8 mouse cellular contexts compared by ENCODE assay signal in the genomic region with DNA sequence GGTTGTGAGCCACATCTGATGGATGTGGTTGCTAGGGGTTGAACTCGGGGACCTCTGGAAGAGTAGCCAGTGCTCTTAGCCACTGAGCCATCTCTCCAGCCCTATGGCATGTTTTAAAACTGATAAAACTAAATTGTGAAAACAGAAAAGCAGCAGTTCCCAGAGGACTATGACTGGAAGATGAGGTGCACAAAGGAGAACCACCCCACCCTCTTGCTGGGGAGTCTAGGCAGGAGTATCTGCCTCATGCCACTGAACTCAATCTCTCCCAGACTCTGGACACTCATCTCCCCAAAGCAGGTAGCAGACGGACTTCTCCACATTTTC. TPM values are rescaled to one million over a fixed set of nuclear protein-coding genes. Genes with fewer than 3 reads are reported as not detected.
A peak's percentile ranks its signal among the peaks of the same experiment; 100 is the strongest.
DNase-seq lines count a peak whose midpoint lies in the region; ATAC-seq and TF ChIP-seq lines count a peak whose summit lies in the region.

No protein-coding gene starts in this region.

- H3K27ac ChIP-seq in kidney, embryonic 14.5 days (ENCODE audit: low read depth, low read length) = peak overlapping the region; percentile 81
- peak overlapping the region; percentile 93 for H3K27ac ChIP-seq in MEL (ENCODE audit: control insufficient read depth, low read depth, low read length)
- peak overlapping the region; percentile 92 for H3K27ac ChIP-seq in embryonic facial prominence, embryonic 13.5 days
- H3K27ac ChIP-seq in liver, embryonic 12.5 days = peak overlapping the region; percentile 92

- no peak for TF ChIP-seq POLR2A in MEL (IDR thresholded peaks at IDR 0.05; ENCODE audit: control insufficient read depth in 1 of 2, insufficient read depth in 1 of 2, low read depth in 1 of 2, low read length in 2 of 2, poor library complexity in 1 of 2)

- peak; percentile 18; the same call in 1 of the 2 replicates for ATAC-seq in kidney, embryonic 14.5 days (ENCODE audit: low FRiP score, low TSS enrichment)
- ATAC-seq in embryonic facial prominence, embryonic 13.5 days (ENCODE audit: insufficient number of reproducible peaks, insufficient read depth, low FRiP score, low TSS enrichment, low read depth) = no peak
- peak; percentile 3; the same call in 1 of the 2 replicates for ATAC-seq in liver, embryonic 12.5 days

- intact Hi-C loops in left cerebral cortex, postnatal 14 days (cut with DNase I) = no loop called here

- no peak overlapping the region; the same call in 1 of the 2 replicates for H3K9ac ChIP-seq in kidney, embryonic 14.5 days (ENCODE audit: low read depth, low read length)
- peak overlapping the region; percentile 58 for H3K9ac ChIP-seq in MEL (ENCODE audit: control insufficient read depth, low read depth, low read length, poor library complexity, severe bottlenecking)
- peak overlapping the region; percentile 79; the same call in 1 of the 2 replicates for H3K9ac ChIP-seq in embryonic facial prominence, embryonic 13.5 days
- H3K9ac ChIP-seq in liver, embryonic 12.5 days = peak overlapping the region; percentile 87

- no peaks in the 10 kb centered on the region for H3K27me3 ChIP-seq in kidney, embryonic 14.5 days (ENCODE audit: control insufficient read depth, insufficient read depth, low read length)
- H3K27me3 ChIP-seq in MEL (ENCODE audit: control insufficient read depth in 1 of 2, insufficient read depth in 2 of 2, low read length in 2 of 2) = no peaks in the 10 kb centered on the region
- H3K27me3 ChIP-seq in embryonic facial prominence, embryonic 13.5 days = no peaks in the 10 kb centered on the region
- no peaks in the 10 kb centered on the region for H3K27me3 ChIP-seq in liver, embryonic 12.5 days (replicated peaks)

- DNase-seq in kidney, postnatal 36 days = no peak
- no peak for DNase-seq in MEL (ENCODE audit: low read depth, low spot score)
- no peak for DNase-seq in left cerebral cortex, postnatal 14 days (ENCODE audit: low spot score in 2 of 2)
- DNase-seq in right cerebral cortex, postnatal 10 days (ENCODE audit: low spot score in 2 of 2) = no peak
- DNase-seq in layer of hippocampus, postnatal 10 days (ENCODE audit: low spot score in 2 of 2) = no peak

- H3K79me2 ChIP-seq in MEL (ENCODE audit: control insufficient read depth, insufficient read depth, low read length, poor library complexity) = peaks cover 5% of the 10 kb centered on the region

- TF ChIP-seq RAD21 in MEL (IDR thresholded peaks at IDR 0.05; ENCODE audit: low read depth, low read length) = no peak

- peaks cover 28% of the 10 kb centered on the region for H3K36me3 ChIP-seq in kidney, embryonic 14.5 days (ENCODE audit: control insufficient read depth, insufficient read depth, low read length)
- peaks cover 0 to 2% of the 10 kb centered on the region in 2 experiments; a peak in 2 of 4 replicates for H3K36me3 ChIP-seq in MEL (ENCODE audit: control insufficient read depth in 1 of 2, insufficient read depth in 2 of 2, low read length in 2 of 2)
- H3K36me3 ChIP-seq in embryonic facial prominence, embryonic 13.5 days = peaks cover 40% of the 10 kb centered on the region
- peaks cover 43% of the 10 kb centered on the region for H3K36me3 ChIP-seq in liver, embryonic 12.5 days

- no peaks in the 10 kb centered on the region for H3K9me3 ChIP-seq in kidney, embryonic 14.5 days (ENCODE audit: control insufficient read depth, low read length)
- H3K9me3 ChIP-seq in MEL (replicated peaks; ENCODE audit: insufficient read depth, low read length) = no peaks in the 10 kb centered on the region
- no peaks in the 10 kb centered on the region for H3K9me3 ChIP-seq in embryonic facial prominence, embryonic 13.5 days
- no peaks in the 10 kb centered on the region for H3K9me3 ChIP-seq in liver, embryonic 12.5 days (replicated peaks)

- H3K4me3 ChIP-seq in kidney, embryonic 14.5 days (ENCODE audit: low read length) = no peak overlapping the region
- peak overlapping the region; percentile 34 to 40 for H3K4me3 ChIP-seq in MEL (ENCODE audit: control insufficient read depth in 1 of 2, insufficient read depth in 1 of 2, low read depth in 2 of 2, low read length in 2 of 2)
- peak overlapping the region; percentile 59; the same call in 1 of the 2 replicates for H3K4me3 ChIP-seq in embryonic facial prominence, embryonic 13.5 days
- peak overlapping the region; percentile 74 for H3K4me3 ChIP-seq in liver, embryonic 12.5 days

- H3K4me1 ChIP-seq in kidney, embryonic 14.5 days (ENCODE audit: control insufficient read depth, insufficient read depth, low read length) = no peaks in the 10 kb centered on the region; the same call in 1 of the 2 replicates
- peaks cover 3 to 9% of the 10 kb centered on the region in 2 experiments; a peak in 2 of 4 replicates for H3K4me1 ChIP-seq in MEL (ENCODE audit: control insufficient read depth in 1 of 2, insufficient read depth in 2 of 2, low read length in 2 of 2)
- H3K4me1 ChIP-seq in embryonic facial prominence, embryonic 13.5 days = peaks cover 30% of the 10 kb centered on the region
- peaks cover 72% of the 10 kb centered on the region for H3K4me1 ChIP-seq in liver, embryonic 12.5 days

- 42% methylated on average over 2 of the region's 2 CpGs for WGBS in kidney, embryonic 14.5 days
- 42% methylated on average over 2 of the region's 2 CpGs for WGBS in embryonic facial prominence, embryonic 13.5 days
- WGBS in liver, embryonic 12.5 days (ENCODE audit: insufficient replicate concordance) = 22% methylated on average over 2 of the region's 2 CpGs

- TF ChIP-seq EP300 in MEL (IDR thresholded peaks at IDR 0.05; ENCODE audit: low read depth in 1 of 2, low read length in 2 of 2) = no peak

- peak overlapping the region; percentile 65; the same call in 1 of the 2 replicates for H3K4me2 ChIP-seq in kidney, embryonic 14.5 days (replicated peaks; ENCODE audit: low read depth, low read length)
- peak overlapping the region; percentile 77 for H3K4me2 ChIP-seq in embryonic facial prominence, embryonic 13.5 days
- peak overlapping the region; percentile 91 for H3K4me2 ChIP-seq in liver, embryonic 12.5 days

- TF ChIP-seq CTCF in MEL (IDR thresholded peaks at IDR 0.05 in 2 of 3, conservative IDR thresholded peaks at IDR 0.05 in 1 of 3; ENCODE audit: control insufficient read depth in 1 of 3, insufficient read depth in 1 of 3, low read depth in 2 of 3, low read length in 3 of 3, poor library complexity in 1 of 3, severe bottlenecking in 1 of 3) = peak in 1 of 3 experiments; percentile 27; a peak in 1 of 6 replicates

TF ChIP-seq in MEL, 35 proteins besides CTCF, POLR2A, EP300 and RAD21 (continues in another document):
- no peak for TF ChIP-seq HCFC1 (IDR thresholded peaks at IDR 0.05; ENCODE audit: low read depth, low read length)
- no peak for TF ChIP-seq JUND (IDR thresholded peaks at IDR 0.05; ENCODE audit: low read depth, low read length)

RNA-seq across cellular contexts. Expression of a gene that starts 0.9 kb away (rescaled TPM):
- 4.1 and 7.2 TPM in 2 replicates for polyA plus RNA-seq in kidney, embryonic 14.5 days (2014; fragmentation: Nextera tagmentation; extraction: Ambion mirVana)
- 3.5 and 4.6 TPM in 2 replicates for total RNA-seq in MEL (2012; rRNA removed)
- polyA plus RNA-seq in MEL (2012; ENCODE audit: insufficient read depth in 1 of 2, insufficient read length in 2 of 2, low read depth in 1 of 2, low replicate concordance in 2 of 2, missing spikeins in 1 of 2) = 1 to 10 TPM in 1 of 2 experiments, not detected in 1; 8.7 TPM
- 4.1 and 4.3 TPM in 2 replicates for polyA plus RNA-seq in embryonic facial prominence, embryonic 13.5 days (2015; fragmentation: Nextera tagmentation; extraction: Ambion mirVana)
- polyA plus RNA-seq in liver, embryonic 12.5 days (2016; fragmentation: Nextera tagmentation; extraction: Ambion mirVana) = 3.8 and 4.1 TPM in 2 replicates
- total RNA-seq in left cerebral cortex, postnatal 14 days (2021) = 1 to 10 TPM; 5.5 to 5.9 TPM
- 1 to 10 TPM; 5.2 to 5.9 TPM for total RNA-seq in layer of hippocampus, postnatal 10 days (2021)

RNA-seq across cellular contexts. Expression of a gene that starts 15.1 kb away (rescaled TPM):
- polyA plus RNA-seq in kidney, embryonic 14.5 days (2014; fragmentation: Nextera tagmentation; extraction: Ambion mirVana) = 65.2 and 68.7 TPM in 2 replicates
- total RNA-seq in MEL (2012; rRNA removed) = 6.6 and 7.6 TPM in 2 replicates
- 10 to 100 TPM in 1 of 2 experiments, not detected in 1; 13.1 TPM for polyA plus RNA-seq in MEL (2012; ENCODE audit: insufficient read depth in 1 of 2, insufficient read length in 2 of 2, low read depth in 1 of 2, low replicate concordance in 2 of 2, missing spikeins in 1 of 2)
- 65.8 and 83.2 TPM in 2 replicates for polyA plus RNA-seq in embryonic facial prominence, embryonic 13.5 days (2015; fragmentation: Nextera tagmentation; extraction: Ambion mirVana)
- 28.3 and 30.2 TPM in 2 replicates for polyA plus RNA-seq in liver, embryonic 12.5 days (2016; fragmentation: Nextera tagmentation; extraction: Ambion mirVana)
- 1 to 10 TPM; 4.8 TPM for total RNA-seq in left cerebral cortex, postnatal 14 days (2021)
- 1 to 10 TPM; 5.7 to 7.3 TPM for total RNA-seq in layer of hippocampus, postnatal 10 days (2021)

RNA-seq across cellular contexts. Expression of a gene that starts 20.9 kb away (rescaled TPM):
- 10.5 and 14.3 TPM in 2 replicates for polyA plus RNA-seq in kidney, embryonic 14.5 days (2014; fragmentation: Nextera tagmentation; extraction: Ambion mirVana)
- 16.2 and 21.5 TPM in 2 replicates for total RNA-seq in MEL (2012; rRNA removed)
- polyA plus RNA-seq in MEL (2012; ENCODE audit: insufficient read depth in 1 of 2, insufficient read length in 2 of 2, low read depth in 1 of 2, low replicate concordance in 2 of 2, missing spikeins in 1 of 2) = 10 to 100 TPM in 1 of 2 experiments, not detected in 1; 17.1 TPM
- 13.5 and 14.1 TPM in 2 replicates for polyA plus RNA-seq in embryonic facial prominence, embryonic 13.5 days (2015; fragmentation: Nextera tagmentation; extraction: Ambion mirVana)
- 10.2 and 10.7 TPM in 2 replicates for polyA plus RNA-seq in liver, embryonic 12.5 days (2016; fragmentation: Nextera tagmentation; extraction: Ambion mirVana)
- total RNA-seq in left cerebral cortex, postnatal 14 days (2021) = 10 to 100 TPM; 39.1 to 41.0 TPM
- total RNA-seq in layer of hippocampus, postnatal 10 days (2021) = 10 to 100 TPM; 45.3 to 46.5 TPM

RNA-seq across cellular contexts. Expression of a gene that starts 22.6 kb away (rescaled TPM):
- not detected in 2 replicates for polyA plus RNA-seq in kidney, embryonic 14.5 days (2014; fragmentation: Nextera tagmentation; extraction: Ambion mirVana)
- total RNA-seq in MEL (2012; rRNA removed) = not detected in 2 replicates
- not detected for polyA plus RNA-seq in MEL (2012; ENCODE audit: insufficient read depth in 1 of 2, insufficient read length in 2 of 2, low read depth in 1 of 2, low replicate concordance in 2 of 2, missing spikeins in 1 of 2)
- not detected in 2 replicates for polyA plus RNA-seq in embryonic facial prominence, embryonic 13.5 days (2015; fragmentation: Nextera tagmentation; extraction: Ambion mirVana)
- not detected in 2 replicates for polyA plus RNA-seq in liver, embryonic 12.5 days (2016; fragmentation: Nextera tagmentation; extraction: Ambion mirVana)
- not detected for total RNA-seq in left cerebral cortex, postnatal 14 days (2021)
- total RNA-seq in layer of hippocampus, postnatal 10 days (2021) = not detected

RNA-seq across cellular contexts. Expression of a gene that starts 25.6 kb away (rescaled TPM):
- polyA plus RNA-seq in kidney, embryonic 14.5 days (2014; fragmentation: Nextera tagmentation; extraction: Ambion mirVana) = 104 and 143 TPM in 2 replicates
- 185 and 201 TPM in 2 replicates for total RNA-seq in MEL (2012; rRNA removed)
- polyA plus RNA-seq in MEL (2012; ENCODE audit: insufficient read depth in 1 of 2, insufficient read length in 2 of 2, low read depth in 1 of 2, low replicate concordance in 2 of 2, missing spikeins in 1 of 2) = 100 to 1,000 TPM; 115 to 133 TPM
- 135 and 143 TPM in 2 replicates for polyA plus RNA-seq in embryonic facial prominence, embryonic 13.5 days (2015; fragmentation: Nextera tagmentation; extraction: Ambion mirVana)
- polyA plus RNA-seq in liver, embryonic 12.5 days (2016; fragmentation: Nextera tagmentation; extraction: Ambion mirVana) = 153 and 154 TPM in 2 replicates
- 1 to 10 TPM; 2.1 to 2.8 TPM for total RNA-seq in left cerebral cortex, postnatal 14 days (2021)
- 1 to 10 TPM; 5.9 to 6.3 TPM for total RNA-seq in layer of hippocampus, postnatal 10 days (2021)
